Mouse (Mus musculus): Measurements from ENCODE around the gene Rprd1b. TPM values are rescaled to one million over a fixed set of nuclear protein-coding genes. Genes with fewer than 3 reads are reported as not detected.

The Rprd1b gene
- polyA plus RNA-seq, 1 experiment: 14.7 TPM

- TF ChIP-seq CTCF (IDR thresholded peaks at IDR 0.05; ENCODE audit: low read depth, low read length) (no peak), POLR2A (IDR thresholded peaks at IDR 0.05; ENCODE audit: borderline replicate concordance, low read depth, low read length) (no peak)
- Histone ChIP-seq H3K4me3 (ENCODE audit: insufficient read depth, low read length) (no peak overlapping the region), H3K4me1 (ENCODE audit: control insufficient read depth, insufficient read depth, low read length) (no peaks in the 10 kb centered on the region), H3K27ac (ENCODE audit: insufficient read depth, low read depth, low read length) (no peak overlapping the region)
These were observed 30.2 kb downstream of the Rprd1b start for GRCm38 (mm10) chr2:158058534-158058933.

GRCm38 (mm10) chr2:158059666-158060105, 31.4 kb downstream of the Rprd1b start:
- TF ChIP-seq CTCF (IDR thresholded peaks at IDR 0.05; ENCODE audit: low read depth, low read length) (no peak), POLR2A (IDR thresholded peaks at IDR 0.05; ENCODE audit: borderline replicate concordance, low read depth, low read length) (no peak)
- Histone ChIP-seq H3K27ac (ENCODE audit: insufficient read depth, low read depth, low read length) (no peak overlapping the region), H3K4me3 (ENCODE audit: insufficient read depth, low read length) (no peak overlapping the region), H3K4me1 (ENCODE audit: control insufficient read depth, insufficient read depth, low read length) (no peaks in the 10 kb centered on the region)

GRCm38 (mm10) chr2:158063036-158063435, 34.7 kb downstream of the Rprd1b start:
- H3K4me1 ChIP-seq (ENCODE audit: control insufficient read depth, insufficient read depth, low read length): peaks cover 2% of the 10 kb centered on the region
- H3K27ac ChIP-seq (ENCODE audit: insufficient read depth, low read depth, low read length): no peak overlapping the region
- no peak overlapping the region for H3K4me3 ChIP-seq (ENCODE audit: insufficient read depth, low read length)
- TF ChIP-seq CTCF (IDR thresholded peaks at IDR 0.05; ENCODE audit: low read depth, low read length): no peak
- TF ChIP-seq POLR2A (IDR thresholded peaks at IDR 0.05; ENCODE audit: borderline replicate concordance, low read depth, low read length): no peak

- Histone ChIP-seq H3K27ac (ENCODE audit: insufficient read depth, low read depth, low read length) (no peak overlapping the region), H3K4me1 (ENCODE audit: control insufficient read depth, insufficient read depth, low read length) (peaks cover 2% of the 10 kb centered on the region), H3K4me3 (ENCODE audit: insufficient read depth, low read length) (no peak overlapping the region)
- TF ChIP-seq POLR2A (IDR thresholded peaks at IDR 0.05; ENCODE audit: borderline replicate concordance, low read depth, low read length) (no peak), CTCF (IDR thresholded peaks at IDR 0.05; ENCODE audit: low read depth, low read length) (no peak)
These were observed 36.3 kb downstream of the Rprd1b start for GRCm38 (mm10) chr2:158064571-158065048.

GRCm38 (mm10) chr2:158065064-158065463, 36.8 kb downstream of the Rprd1b start:
- H3K4me1 ChIP-seq (ENCODE audit: control insufficient read depth, insufficient read depth, low read length): peaks cover 2% of the 10 kb centered on the region

GRCm38 (mm10) chr2:158066456-158066855, 38.2 kb downstream of the Rprd1b start:
- Histone ChIP-seq H3K27ac (ENCODE audit: insufficient read depth, low read depth, low read length) (no peak overlapping the region), H3K4me1 (ENCODE audit: control insufficient read depth, insufficient read depth, low read length) (peaks cover 2% of the 10 kb centered on the region), H3K4me3 (ENCODE audit: insufficient read depth, low read length) (no peak overlapping the region)
- no peak for TF ChIP-seq CTCF (IDR thresholded peaks at IDR 0.05; ENCODE audit: low read depth, low read length)
- TF ChIP-seq POLR2A (IDR thresholded peaks at IDR 0.05; ENCODE audit: borderline replicate concordance, low read depth, low read length): no peak

More at GRCm38 (mm10) chr2:158065064-158065463, 36.8 kb downstream of the Rprd1b start:
- TF ChIP-seq CTCF (IDR thresholded peaks at IDR 0.05; ENCODE audit: low read depth, low read length) (no peak), POLR2A (IDR thresholded peaks at IDR 0.05; ENCODE audit: borderline replicate concordance, low read depth, low read length) (no peak)
- no peak overlapping the region for H3K27ac ChIP-seq (ENCODE audit: insufficient read depth, low read depth, low read length)
- H3K4me3 ChIP-seq (ENCODE audit: insufficient read depth, low read length): no peak overlapping the region

- no peak overlapping the region for H3K4me3 ChIP-seq (ENCODE audit: insufficient read depth, low read length)
- TF ChIP-seq POLR2A (IDR thresholded peaks at IDR 0.05; ENCODE audit: borderline replicate concordance, low read depth, low read length) (no peak), CTCF (IDR thresholded peaks at IDR 0.05; ENCODE audit: low read depth, low read length) (no peak)
- H3K4me1 ChIP-seq (ENCODE audit: control insufficient read depth, insufficient read depth, low read length): peaks cover 2% of the 10 kb centered on the region
- no peak overlapping the region for H3K27ac ChIP-seq (ENCODE audit: insufficient read depth, low read depth, low read length)
These were observed 39.0 kb downstream of the Rprd1b start for GRCm38 (mm10) chr2:158067260-158067824.

GRCm38 (mm10) chr2:158068444-158068971, 40.2 kb downstream of the Rprd1b start:
- no peak for TF ChIP-seq POLR2A (IDR thresholded peaks at IDR 0.05; ENCODE audit: borderline replicate concordance, low read depth, low read length)
- TF ChIP-seq CTCF (IDR thresholded peaks at IDR 0.05; ENCODE audit: low read depth, low read length): no peak
- Histone ChIP-seq H3K4me3 (ENCODE audit: insufficient read depth, low read length) (no peak overlapping the region), H3K4me1 (ENCODE audit: control insufficient read depth, insufficient read depth, low read length) (peaks cover 2% of the 10 kb centered on the region), H3K27ac (ENCODE audit: insufficient read depth, low read depth, low read length) (no peak overlapping the region)

- Histone ChIP-seq H3K27ac (ENCODE audit: insufficient read depth, low read depth, low read length) (no peak overlapping the region), H3K4me1 (ENCODE audit: control insufficient read depth, insufficient read depth, low read length) (peaks cover 7% of the 10 kb centered on the region), H3K4me3 (ENCODE audit: insufficient read depth, low read length) (no peak overlapping the region)
- no peak for TF ChIP-seq POLR2A (IDR thresholded peaks at IDR 0.05; ENCODE audit: borderline replicate concordance, low read depth, low read length)
- TF ChIP-seq CTCF (IDR thresholded peaks at IDR 0.05; ENCODE audit: low read depth, low read length): no peak
These were observed 42.8 kb downstream of the Rprd1b start for GRCm38 (mm10) chr2:158070885-158071632.

- no peak overlapping the region for H3K27ac ChIP-seq (ENCODE audit: insufficient read depth, low read depth, low read length)
- peaks cover 11% of the 10 kb centered on the region for H3K4me1 ChIP-seq (ENCODE audit: control insufficient read depth, insufficient read depth, low read length)
- H3K4me3 ChIP-seq (ENCODE audit: insufficient read depth, low read length): no peak overlapping the region
- TF ChIP-seq POLR2A (IDR thresholded peaks at IDR 0.05; ENCODE audit: borderline replicate concordance, low read depth, low read length) (no peak), CTCF (IDR thresholded peaks at IDR 0.05; ENCODE audit: low read depth, low read length) (no peak)
These were observed 43.3 kb downstream of the Rprd1b start for GRCm38 (mm10) chr2:158071633-158071995.
